Mouse (Mus musculus) liver, postnatal 0 days (tissue): ENCODE measurements at regions not wholly inside any gene's neighbourhood (a gene's known extent, or its start where the extent isn't known, plus 50 kb on each side); places are given as distances from the start of the nearest gene placed in this dataset.

Experiments used
- CTCF ChIP-seq: sonication (generic); IDR thresholded peaks from 2 replicates; pipeline ENCODE4 v1.5.1; 2016; ENCODE audit warnings: antibody characterized with exemption, low read depth
- EP300 ChIP-seq: IDR thresholded peaks from 2 replicates; pipeline ENCODE4 v1.6.1; 2016; ENCODE audit warnings: antibody characterized with exemption, low read depth, mild to moderate bottlenecking

DNA sequence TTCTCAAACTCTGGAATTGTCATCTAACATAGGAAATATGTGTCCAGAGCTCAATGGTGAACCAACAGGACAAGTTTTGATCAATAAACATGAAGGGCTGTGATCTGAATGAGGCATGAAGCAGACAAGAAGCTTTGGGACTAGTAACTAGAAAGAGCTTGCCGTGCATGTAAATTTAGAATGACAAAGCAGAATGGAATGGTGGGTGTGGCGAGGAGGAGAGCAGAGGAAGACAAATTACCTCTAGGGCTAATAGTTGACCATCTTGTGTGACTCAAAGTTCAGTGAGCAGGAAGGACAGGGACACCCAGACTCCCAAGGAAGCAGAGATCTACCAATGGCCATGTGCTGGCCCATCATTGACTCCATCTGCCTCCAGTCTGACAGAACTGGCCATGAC, 455.6 kb downstream of the Tns1 start:
- TF ChIP-seq CTCF, result no peak
- no peak for TF ChIP-seq EP300
